Mouse (Mus musculus): ENCODE data around the gene Samd5. TPM values are rescaled to one million over a fixed set of nuclear protein-coding genes. Genes with fewer than 3 reads are reported as not detected.

The Samd5 gene
- total RNA-seq (2021): 1 to 10 TPM; 1.6 to 4.3 TPM
- long read RNA-seq, experiment 1, partial matches to known transcripts: 0 of 1 reads
- long read RNA-seq, experiment 1, other reads (novel, unspliced or antisense): 1 of 1 reads
- long read RNA-seq, experiment 2, partial matches to known transcripts: 0 of 2 reads
- long read RNA-seq, experiment 2, other reads (novel, unspliced or antisense): 2 of 2 reads

DNA sequence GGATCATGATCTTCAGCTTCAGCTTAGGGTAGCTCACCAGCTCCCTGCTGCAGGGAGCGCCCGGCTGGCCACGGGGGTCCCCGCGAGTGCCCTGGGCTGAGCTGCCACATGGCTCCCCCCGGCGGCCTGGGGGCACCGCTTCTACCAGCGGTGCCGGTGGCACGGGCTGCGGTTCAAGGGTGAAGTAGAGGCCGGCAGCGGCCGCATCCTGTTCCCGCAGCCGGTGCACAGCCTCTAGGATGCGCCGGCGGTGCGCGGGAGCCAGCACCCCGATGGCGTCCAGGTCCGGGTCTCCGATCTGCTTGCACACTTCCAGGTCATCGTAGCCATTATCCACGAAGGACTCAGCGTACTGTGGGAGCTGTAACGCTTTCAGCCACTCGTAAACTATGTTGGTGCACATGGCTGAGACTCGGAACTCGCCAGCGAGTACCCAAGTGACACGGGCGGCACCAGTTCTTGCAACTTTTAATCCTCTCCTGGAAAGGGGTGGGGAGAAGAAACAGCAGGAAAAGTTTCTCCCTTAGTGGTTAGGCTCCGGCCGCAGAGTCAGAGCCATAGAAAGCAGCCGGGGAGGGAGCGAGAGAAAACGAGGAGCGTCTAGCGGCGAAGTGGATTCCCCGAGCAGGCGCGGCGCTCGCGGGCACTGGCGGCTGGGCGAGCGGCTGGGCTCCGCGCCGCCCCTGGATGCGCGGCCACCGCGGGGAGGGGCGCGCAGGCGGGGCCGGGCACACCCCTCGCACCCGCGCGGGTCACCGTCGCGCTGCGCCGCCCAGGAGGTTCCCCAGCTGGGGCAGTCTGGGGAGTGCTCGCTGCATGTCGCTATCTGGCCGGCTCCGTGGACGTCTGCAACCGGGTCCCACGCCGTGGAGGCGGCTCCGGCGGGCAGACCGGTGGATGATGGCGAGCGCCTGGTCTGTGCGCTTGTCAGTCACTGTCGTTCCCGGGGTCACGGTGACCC, at the start of gene Samd5:
Gene Samd5 (minus strand): TSS at position 648 of the 961 bp plus-strand sequence.
- peak; percentile 42 for DNase-seq
- intact Hi-C loops (cut with DNase I; ENCODE audit: low total_unique reads): loop anchor here (5.0 kb wide), 1 partner anchor 623 kb away; no protein-coding TSS in a partner anchor

DNA sequence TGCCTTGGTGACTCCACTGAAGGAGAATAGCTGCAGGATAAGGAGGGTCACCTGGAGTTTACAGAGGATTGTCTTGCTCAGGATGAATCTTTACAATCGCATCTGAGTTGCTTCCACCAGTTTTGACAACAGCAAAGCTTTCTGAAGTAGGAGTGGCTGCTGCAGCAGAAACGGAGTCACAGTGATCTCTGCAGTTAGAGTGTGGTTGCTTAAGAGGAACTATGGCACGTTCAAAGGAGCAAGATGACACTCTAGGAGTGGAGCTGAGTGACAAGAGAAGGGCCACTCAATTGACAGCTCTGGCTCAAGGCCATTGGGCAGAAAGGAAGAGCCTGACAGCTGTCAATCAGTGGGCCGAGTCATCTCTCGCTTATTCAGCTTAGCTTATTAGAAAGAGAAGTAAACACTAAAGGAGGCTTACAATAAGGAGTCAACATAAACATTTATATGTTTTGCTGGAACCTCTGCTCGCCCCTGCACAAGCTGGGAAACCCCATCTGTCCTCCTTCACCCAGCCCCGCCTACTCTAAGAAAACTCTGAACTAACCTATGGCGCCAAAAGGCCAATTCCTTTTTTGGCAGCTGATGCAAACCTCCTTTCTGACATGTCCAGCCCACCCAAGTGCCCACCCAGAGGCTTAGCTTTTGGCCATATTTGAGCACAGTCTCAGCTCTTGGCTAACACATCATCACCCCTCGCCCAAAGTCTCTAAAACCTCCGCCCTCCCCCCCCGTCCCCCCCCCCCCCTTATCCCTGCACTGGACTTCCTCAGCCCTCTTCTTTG, 47.7 kb upstream of the Samd5 start:
- intact Hi-C loops (cut with DNase I; ENCODE audit: low total_unique reads): no loop called here
- DNase-seq: no peak

GRCm38 (mm10) chr10:9720027-9720426, 45.0 kb upstream of the Samd5 start:
- DNase-seq: no peak
- intact Hi-C loops (cut with DNase I; ENCODE audit: low total_unique reads): no loop called here

DNA sequence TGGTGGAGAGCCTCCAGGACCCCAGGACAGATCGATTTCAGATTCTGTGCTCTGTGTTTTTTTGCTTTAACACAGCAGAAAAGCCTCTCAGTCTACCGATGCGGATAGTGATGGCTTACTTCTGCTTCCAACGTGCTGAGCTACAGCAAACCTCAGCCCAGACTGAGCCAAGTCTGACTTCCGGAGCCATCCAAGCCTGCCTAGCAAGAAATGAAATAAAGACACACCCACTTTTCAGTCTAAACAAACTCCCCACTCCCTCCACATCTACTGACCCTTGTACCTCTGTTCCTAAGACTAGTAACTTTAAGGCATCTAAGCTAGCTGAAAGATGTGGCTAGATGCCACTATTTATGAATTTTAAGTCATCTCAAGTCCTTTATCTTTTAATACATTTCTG, 43.1 kb upstream of the Samd5 start:
- intact Hi-C loops (cut with DNase I; ENCODE audit: low total_unique reads): no loop called here
- no peak for DNase-seq

- no peak for DNase-seq
- intact Hi-C loops (cut with DNase I; ENCODE audit: low total_unique reads): no loop called here
Measured at GRCm38 (mm10) chr10:9704956-9705355, 29.9 kb upstream of the Samd5 start.

DNA sequence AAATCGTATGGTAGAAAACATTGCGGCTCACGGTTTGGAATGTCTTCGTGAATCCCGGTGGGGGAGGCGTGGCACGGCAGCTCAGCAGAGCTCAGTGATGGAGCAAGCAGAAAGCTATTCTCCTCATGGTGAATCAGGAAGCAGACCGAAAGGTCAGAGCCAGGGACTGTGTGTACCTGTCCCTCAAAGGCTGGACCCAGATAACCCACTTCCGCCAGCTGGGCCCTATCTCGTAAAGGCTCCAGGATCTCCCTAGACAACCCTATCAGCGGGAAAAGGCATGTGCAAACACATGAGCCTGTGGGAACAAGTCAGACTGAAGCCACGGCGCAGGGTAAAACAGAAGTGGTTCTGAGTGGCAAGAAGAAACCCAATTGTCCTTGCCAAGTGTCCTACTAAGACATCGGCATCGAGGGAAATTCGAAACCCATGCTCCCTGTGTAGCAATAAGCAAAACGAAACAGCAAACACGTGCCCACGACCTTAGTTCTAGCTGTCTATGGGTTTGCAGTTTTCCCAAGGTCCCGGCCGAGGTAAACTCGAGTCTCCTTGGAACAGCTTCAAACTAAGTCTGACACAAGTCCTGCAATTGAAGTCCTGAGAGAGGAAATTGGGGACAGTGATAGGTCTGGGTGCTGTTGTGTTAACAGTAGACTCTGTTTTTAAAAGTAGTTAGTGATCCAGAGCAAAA, 24.2 kb upstream of the Samd5 start:
- no peak for DNase-seq
- intact Hi-C loops (cut with DNase I; ENCODE audit: low total_unique reads): no loop called here

DNA sequence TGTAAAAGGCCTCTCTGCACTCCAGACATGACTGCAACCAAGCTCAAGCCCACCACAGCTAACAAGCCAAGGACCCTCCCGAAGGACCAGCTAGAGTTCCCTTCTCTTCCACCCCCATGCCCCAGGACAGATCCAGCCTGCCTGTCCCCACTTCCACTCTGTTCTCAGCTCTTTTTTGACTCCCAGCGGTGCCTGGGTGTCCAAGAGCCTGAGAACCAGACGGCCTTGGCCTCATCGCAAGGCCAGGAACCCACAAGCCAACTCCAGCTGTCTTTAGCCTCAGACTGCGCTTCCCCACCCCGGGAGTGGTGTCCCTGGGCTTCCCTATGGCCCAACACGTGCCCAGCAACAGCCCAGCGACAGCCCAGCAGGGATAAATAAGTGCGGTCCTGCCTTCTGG, 23.1 kb upstream of the Samd5 start:
- DNase-seq: no peak
- intact Hi-C loops (cut with DNase I; ENCODE audit: low total_unique reads): no loop called here

DNA sequence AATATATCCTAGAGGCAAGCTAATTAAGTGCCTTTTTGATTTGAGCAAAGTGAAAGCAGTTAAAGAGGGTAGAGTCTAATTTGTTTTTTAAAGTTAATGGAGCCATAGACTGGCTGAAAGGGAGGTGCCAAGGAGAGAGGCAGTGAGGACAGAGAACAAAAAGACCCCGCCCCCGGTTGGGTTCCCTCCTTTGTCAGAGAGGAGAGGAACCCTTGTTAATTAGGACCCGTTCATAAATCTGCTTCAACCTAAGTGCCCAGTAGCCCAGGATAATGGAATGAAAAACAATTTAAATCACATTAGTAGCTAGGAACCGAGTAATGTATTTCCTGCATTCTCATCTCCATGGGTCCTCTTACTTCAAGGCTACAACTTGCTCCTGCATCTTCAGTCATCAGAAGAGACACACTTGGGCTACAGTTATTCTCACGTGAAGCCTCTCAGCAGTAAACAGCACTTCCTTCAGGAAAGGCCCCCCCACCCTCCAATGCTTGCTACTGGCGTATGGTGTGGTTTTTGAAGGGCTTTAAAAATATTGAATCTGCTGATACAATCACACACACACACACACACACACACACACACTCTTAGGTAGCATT, 21.6 kb upstream of the Samd5 start:
- intact Hi-C loops (cut with DNase I; ENCODE audit: low total_unique reads): no loop called here
- DNase-seq: no peak

GRCm38 (mm10) chr10:9693990-9694699, 19.1 kb upstream of the Samd5 start:
- intact Hi-C loops (cut with DNase I; ENCODE audit: low total_unique reads): no loop called here
- DNase-seq: no peak

GRCm38 (mm10) chr10:9680928-9681327, 5.9 kb upstream of the Samd5 start:
- DNase-seq: no peak
- intact Hi-C loops (cut with DNase I; ENCODE audit: low total_unique reads): no loop called here

- intact Hi-C loops (cut with DNase I; ENCODE audit: low total_unique reads): loop anchor here (5.0 kb wide), 1 partner anchor 628 kb away; no protein-coding TSS in a partner anchor
- DNase-seq: no peak
Measured at GRCm38 (mm10) chr10:9679911-9680310, 4.9 kb upstream of the Samd5 start.

DNA sequence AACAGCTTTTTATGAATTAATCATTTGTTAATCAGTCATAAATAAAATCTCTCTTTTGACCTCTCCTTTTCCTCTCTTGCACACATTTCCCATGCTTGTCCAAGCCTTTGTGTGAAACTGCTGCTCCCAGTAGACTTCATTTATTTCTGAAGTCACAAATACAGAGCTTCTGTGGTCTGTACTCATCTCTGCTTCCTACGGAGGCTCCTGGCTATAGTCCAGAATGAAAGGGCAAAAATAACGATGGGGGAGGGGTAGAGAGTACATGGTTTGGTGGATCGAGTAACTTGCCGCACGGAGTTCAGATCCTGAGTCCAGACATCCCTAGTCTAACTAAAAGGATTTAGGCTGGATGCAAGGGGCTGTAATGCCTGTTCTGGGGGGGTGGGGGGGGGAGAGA, 3.1 kb upstream of the Samd5 start:
- intact Hi-C loops (cut with DNase I; ENCODE audit: low total_unique reads): loop anchor here (5.0 kb wide), 1 partner anchor 626 kb away; no protein-coding TSS in a partner anchor

DNA sequence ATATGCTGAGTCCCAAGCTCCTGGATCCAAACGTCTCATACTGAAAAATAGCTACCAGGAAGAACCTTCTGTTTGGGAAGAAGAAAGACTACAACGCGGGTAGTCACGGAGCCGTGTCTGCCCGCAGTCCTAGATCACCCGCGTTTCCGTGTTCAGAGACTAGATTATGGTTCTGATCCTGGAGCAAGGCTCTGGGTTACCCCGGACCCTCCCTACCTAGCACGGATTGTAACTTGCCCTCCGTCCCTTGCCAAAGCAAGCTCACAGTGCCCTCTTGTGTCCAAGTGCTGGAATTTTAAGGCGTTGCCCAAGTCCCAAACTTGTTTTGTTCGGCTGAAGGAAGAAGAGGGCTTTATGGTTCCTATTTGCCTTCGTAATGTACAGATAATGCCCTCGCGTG, 1.9 kb upstream of the Samd5 start:
- DNase-seq: peak; percentile 65
- intact Hi-C loops (cut with DNase I; ENCODE audit: low total_unique reads): loop anchor here (2.0 to 5.0 kb wide), 2 partner anchors 102 to 625 kb away; no protein-coding TSS in a partner anchor

More for the DNA sequence above, 3.1 kb upstream of the Samd5 start:
- no peak for DNase-seq

- DNase-seq: no peak
- intact Hi-C loops (cut with DNase I; ENCODE audit: low total_unique reads): loop anchor here (2.0 to 5.0 kb wide), 2 partner anchors 102 to 624 kb away; no protein-coding TSS in a partner anchor
Measured at GRCm38 (mm10) chr10:9676418-9676786, 1.4 kb upstream of the Samd5 start.

DNA sequence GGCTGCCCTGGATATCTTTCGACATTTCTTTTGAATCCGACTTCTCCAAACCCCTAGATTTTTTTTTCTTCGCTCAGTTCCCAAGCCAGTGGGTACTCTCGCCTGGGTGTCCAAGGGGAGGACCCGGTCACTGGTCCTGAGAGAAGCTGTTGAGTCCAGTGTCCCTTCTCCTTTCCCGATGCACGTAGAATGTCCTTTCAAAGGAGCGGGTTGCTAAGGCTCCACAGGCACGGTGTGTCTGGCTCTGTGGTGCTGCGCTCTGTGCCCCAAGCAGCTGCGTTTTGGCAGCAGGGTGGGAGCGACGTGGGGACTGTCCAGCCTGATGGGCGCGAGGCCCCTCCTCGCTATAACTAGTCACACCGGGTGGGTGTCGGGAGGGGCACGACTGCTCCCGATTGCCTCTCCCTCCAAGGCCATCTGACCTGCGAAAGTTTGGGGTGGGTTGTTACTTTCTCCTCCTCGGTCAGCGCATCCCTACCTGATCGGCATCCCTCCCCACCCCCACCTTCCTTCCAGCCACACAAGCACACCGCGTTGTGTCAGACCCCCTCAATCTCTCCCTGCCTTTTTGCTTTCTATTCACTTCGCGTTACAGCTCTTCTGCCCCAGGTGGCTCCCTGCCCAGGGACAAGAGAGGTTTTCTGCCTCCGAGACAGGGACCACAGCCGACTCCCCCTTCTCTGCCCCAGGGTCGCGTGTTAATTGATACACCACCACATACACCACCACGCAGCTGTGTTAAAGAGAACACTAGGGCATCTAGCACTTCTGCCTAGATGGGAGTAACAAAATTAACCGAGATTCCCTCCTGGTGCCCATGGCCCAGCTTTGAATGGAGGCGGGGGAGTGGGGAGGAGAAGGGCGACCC, 776 bp upstream of the Samd5 start:
- intact Hi-C loops (cut with DNase I; ENCODE audit: low total_unique reads): loop anchor here (2.0 to 5.0 kb wide), 2 partner anchors 101 to 623 kb away; no protein-coding TSS in a partner anchor
- DNase-seq: peak; percentile 5

DNA sequence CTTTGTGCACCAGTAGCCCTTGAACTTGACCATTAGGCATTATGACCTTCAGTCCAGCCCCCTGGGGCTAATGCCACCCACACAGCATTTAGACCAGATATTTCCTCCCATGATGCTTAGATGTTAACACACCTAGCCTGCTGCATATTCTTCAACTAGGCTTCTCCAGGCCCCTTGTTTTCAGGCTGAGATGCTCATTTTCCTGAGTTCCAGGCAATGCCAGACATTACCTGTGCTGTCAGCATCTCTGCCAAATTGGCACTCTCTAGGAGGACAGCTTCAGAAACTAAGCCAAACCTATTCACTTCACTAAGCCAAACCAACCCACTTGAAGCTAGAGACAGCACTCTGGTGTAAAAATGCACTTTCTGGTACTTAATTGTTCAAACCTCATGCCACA, 1.7 kb downstream of the Samd5 start:
- no peak for DNase-seq
- intact Hi-C loops (cut with DNase I; ENCODE audit: low total_unique reads): no loop called here

DNA sequence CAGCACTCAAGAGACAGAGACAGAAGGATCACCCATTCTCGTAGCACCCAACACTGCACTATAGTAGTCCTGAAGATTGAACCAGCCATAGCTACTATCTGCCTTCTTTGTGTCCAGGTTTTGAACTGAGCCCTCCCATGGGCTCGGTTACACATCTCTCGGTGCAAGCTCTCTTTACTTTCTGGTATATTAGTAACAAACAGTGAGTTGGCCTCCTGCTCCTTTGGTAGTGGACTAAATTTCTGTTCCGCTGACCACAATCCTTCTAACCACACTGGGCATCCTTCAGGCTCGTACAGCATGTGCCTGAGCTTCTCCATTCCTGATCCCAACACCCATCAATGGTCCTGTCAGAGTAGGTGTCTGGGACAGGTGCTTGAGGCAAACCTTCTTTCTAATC, 2.3 kb downstream of the Samd5 start:
- intact Hi-C loops (cut with DNase I; ENCODE audit: low total_unique reads): no loop called here
- no peak for DNase-seq

All from gastrocnemius, postnatal 14 days (tissue).